Mouse (Mus musculus): ENCODE results near the gene Adgrb2.

Gene Adgrb2

GRCm38 (mm10) chr4:129987825-129988504 is 3.3 kb downstream of the Adgrb2 start:
- DNase-seq (ENCODE audit: low read depth, low spot score), result peak; percentile 78

- no peak for DNase-seq (ENCODE audit: low read depth, low spot score)
Measured at GRCm38 (mm10) chr4:129989925-129990324, 5.3 kb downstream of the Adgrb2 start.

GRCm38 (mm10) chr4:129992720-129993119 is 8.1 kb downstream of the Adgrb2 start:
- no peak for DNase-seq (ENCODE audit: low read depth, low spot score)

- DNase-seq (ENCODE audit: low read depth, low spot score), result no peak
Measured at GRCm38 (mm10) chr4:129993213-129993612, 8.5 kb downstream of the Adgrb2 start.

- DNase-seq (ENCODE audit: low read depth, low spot score), result no peak
Measured at GRCm38 (mm10) chr4:129993944-129994695, 9.4 kb downstream of the Adgrb2 start.

- no peak for DNase-seq (ENCODE audit: low read depth, low spot score)
Measured at GRCm38 (mm10) chr4:129994728-129995127, 10.1 kb downstream of the Adgrb2 start.

GRCm38 (mm10) chr4:129995255-129995654 is 10.6 kb downstream of the Adgrb2 start:
- no peak for DNase-seq (ENCODE audit: low read depth, low spot score)

GRCm38 (mm10) chr4:129996015-129996414 is 11.3 kb downstream of the Adgrb2 start:
- no peak for DNase-seq (ENCODE audit: low read depth, low spot score)

- no peak for DNase-seq (ENCODE audit: low read depth, low spot score)
Measured at GRCm38 (mm10) chr4:129998124-129998523, 13.5 kb downstream of the Adgrb2 start.

GRCm38 (mm10) chr4:130001710-130002109 is 17.0 kb downstream of the Adgrb2 start:
- DNase-seq (ENCODE audit: low read depth, low spot score), result no peak

GRCm38 (mm10) chr4:130002157-130002556 is 17.5 kb downstream of the Adgrb2 start:
- DNase-seq (ENCODE audit: low read depth, low spot score), result no peak

- peak; percentile 95 for DNase-seq (ENCODE audit: low read depth, low spot score)
Measured at GRCm38 (mm10) chr4:130005593-130005992, 20.9 kb downstream of the Adgrb2 start.

- DNase-seq (ENCODE audit: low read depth, low spot score), result peak; percentile 79
Measured at GRCm38 (mm10) chr4:130006533-130006932, 21.9 kb downstream of the Adgrb2 start.

- no peak for DNase-seq (ENCODE audit: low read depth, low spot score)
Measured at GRCm38 (mm10) chr4:130009043-130009442, 24.4 kb downstream of the Adgrb2 start.

GRCm38 (mm10) chr4:130010723-130011122 is 26.1 kb downstream of the Adgrb2 start:
- no peak for DNase-seq (ENCODE audit: low read depth, low spot score)

- no peak for DNase-seq (ENCODE audit: low read depth, low spot score)
Measured at GRCm38 (mm10) chr4:130012234-130012633, 27.6 kb downstream of the Adgrb2 start.

- no peak for DNase-seq (ENCODE audit: low read depth, low spot score)
Measured at GRCm38 (mm10) chr4:130013111-130013510, 28.4 kb downstream of the Adgrb2 start.

GRCm38 (mm10) chr4:130016010-130016409 is 31.3 kb downstream of the Adgrb2 start:
- no peak for DNase-seq (ENCODE audit: low read depth, low spot score)

GRCm38 (mm10) chr4:130017036-130017674 is 32.5 kb downstream of the Adgrb2 start:
- no peak for DNase-seq (ENCODE audit: low read depth, low spot score)

- no peak for DNase-seq (ENCODE audit: low read depth, low spot score)
Measured at GRCm38 (mm10) chr4:130022952-130023351, 38.3 kb downstream of the Adgrb2 start.

- DNase-seq (ENCODE audit: low read depth, low spot score), result no peak
Measured at GRCm38 (mm10) chr4:130023511-130024231, 39.0 kb downstream of the Adgrb2 start.

GRCm38 (mm10) chr4:130025544-130025943 is 40.9 kb downstream of the Adgrb2 start:
- peak; percentile 53 for DNase-seq (ENCODE audit: low read depth, low spot score)
